Mouse (Mus musculus) forebrain, embryonic 14.5 days (tissue): ENCODE measurements around the gene Dnm2. TPM values are rescaled to one million over a fixed set of nuclear protein-coding genes. Genes with fewer than 3 reads are reported as not detected.
"Not testable (repeated sequence)": the region's sequence is repeated elsewhere in the genome, so short reads cannot be mapped to it uniquely, and the experiment has no call there.

Source experiments
- ATAC-seq: fragments of 200-750 bp; cut with Nextera tagmentation; 2 replicates; pipeline ENCODE4 v1.8.0; 2017; ENCODE audit warnings: mild to moderate bottlenecking, moderate library complexity
- DNase-seq: peaks from one replicate; pipeline ENCODE4 v3.0.0-alpha.2; 2015; ENCODE audit warnings: low spot score
- H3K27ac ChIP-seq: fragments of 300-500 bp; sonication (generic); 2 replicates; pipeline ENCODE4 v1.5.1; 2014; ENCODE audit warnings: low read depth, mild to moderate bottlenecking, control low read depth, low read length, moderate library complexity
- H3K27me3 ChIP-seq: fragments of 300-500 bp; sonication (generic); replicated peaks from 2 replicates; pipeline ENCODE4 v1.6.1; 2014; ENCODE audit warnings: low read length, control low read depth, mixed read lengths; ENCODE audit not compliant: control insufficient read depth, insufficient read depth
- H3K36me3 ChIP-seq: fragments of 300-500 bp; sonication (generic); 2 replicates; pipeline ENCODE4 v1.6.1; 2014; ENCODE audit warnings: low read length, control low read depth; ENCODE audit not compliant: control insufficient read depth, insufficient read depth
- H3K4me1 ChIP-seq: fragments of 300-500 bp; sonication (generic); 2 replicates; pipeline ENCODE4 v1.6.1; 2014; ENCODE audit warnings: antibody characterized with exemption, low read length, control low read depth; ENCODE audit not compliant: control insufficient read depth, insufficient read depth
- H3K4me2 ChIP-seq: fragments of 300-500 bp; sonication (generic); 2 replicates; pipeline ENCODE4 v1.6.1; 2014; ENCODE audit warnings: mild to moderate bottlenecking, control low read depth, low read length
- H3K4me3 ChIP-seq: fragments of 300-500 bp; sonication (generic); 2 replicates; pipeline ENCODE4 v1.5.1; 2014; ENCODE audit warnings: low read depth, low read length, control low read depth
- H3K9ac ChIP-seq: fragments of 300-500 bp; sonication (generic); 2 replicates; pipeline ENCODE4 v1.6.1; 2014; ENCODE audit warnings: mild to moderate bottlenecking, low read length, control low read depth, moderate library complexity
- H3K9me3 ChIP-seq: fragments of 300-500 bp; sonication (generic); replicated peaks from 2 replicates; pipeline ENCODE4 v1.6.1; 2016; ENCODE audit warnings: low read length, control low read depth, mixed read lengths; ENCODE audit not compliant: control insufficient read depth
- WGBS: fragments of 180-500 bp; shearing (Covaris S2); extraction: QIAGEN DNeasy Blood & Tissue Kit; methylation state at CpG from one replicate; pipeline ENCODE4 v1.1.7; 2014; 5-methylcytosine and 5-hydroxymethylcytosine counted together
- polyA plus RNA-seq: library from polyadenylated mRNA; unstranded; fragments of >200 nt; fragmentation: Nextera tagmentation; extraction: Ambion mirVana; gene quantifications from 2 replicates; pipeline ENCODE4 v1.2.1, GENCODE M21; 2014

Dnm2 gene
- polyA plus RNA-seq, 1 experiment from 2014 or later, result 54.2 TPM

- DNase-seq (no peak), ATAC-seq (no peak)
- Histone ChIP-seq H3K4me1 (no peaks in the 10 kb centered on the region), H3K4me3 (no peak overlapping the region), H3K27me3 (no peaks in the 10 kb centered on the region), H3K36me3 (peaks cover 11% of the 10 kb centered on the region; the same call in 1 of the 2 replicates), H3K9ac (no peak overlapping the region), H3K27ac (no peak overlapping the region), H3K9me3 (no peaks in the 10 kb centered on the region), H3K4me2 (no peak overlapping the region)
- WGBS, result 91% methylated on average over 7 of the region's 7 CpGs
These were observed 31.7 kb downstream of the Dnm2 start for GRCm38 (mm10) chr9:21456246-21456929.

DNA sequence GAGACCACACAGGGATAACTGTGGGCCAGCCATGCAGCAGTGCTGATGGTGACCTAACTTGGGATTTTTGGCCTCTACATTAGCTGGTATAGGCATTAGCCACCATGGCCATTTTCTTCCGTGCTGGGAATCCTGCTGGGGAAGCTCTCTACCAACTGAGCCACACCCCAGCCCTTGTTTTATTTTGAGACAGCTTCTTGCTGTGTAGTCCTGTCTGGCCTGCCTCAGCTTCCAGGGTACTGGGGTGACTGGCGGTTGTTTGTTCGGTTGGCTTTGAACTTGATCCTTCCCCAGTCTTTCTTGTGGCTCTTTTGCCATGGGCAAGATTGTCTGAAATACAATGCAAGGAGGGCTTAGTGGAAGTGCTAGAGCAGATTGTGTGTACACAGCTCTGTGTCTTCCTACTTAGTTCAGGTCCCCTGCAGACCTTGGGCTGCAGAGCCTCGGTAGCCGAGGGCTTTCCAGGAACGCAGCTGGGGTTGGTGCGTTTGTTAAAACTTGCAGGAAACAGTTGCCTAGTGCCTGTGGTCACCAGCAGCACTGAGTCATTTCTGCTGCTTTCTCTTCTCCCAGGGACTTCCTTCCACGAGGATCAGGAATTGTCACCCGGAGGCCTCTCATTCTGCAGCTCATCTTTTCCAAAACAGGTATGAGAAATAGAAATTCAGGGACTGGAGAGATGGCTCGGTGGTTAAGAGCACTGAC is 32.4 kb downstream of the Dnm2 start:
- Histone ChIP-seq H3K4me1 (no peaks in the 10 kb centered on the region), H3K27me3 (no peaks in the 10 kb centered on the region), H3K4me3 (no peak overlapping the region), H3K9me3 (no peaks in the 10 kb centered on the region), H3K27ac (no peak overlapping the region), H3K36me3 (peaks cover 11% of the 10 kb centered on the region; the same call in 1 of the 2 replicates), H3K9ac (no peak overlapping the region), H3K4me2 (no peak overlapping the region)
- 85% methylated on average over 10 of the region's 10 CpGs for WGBS
- ATAC-seq (no peak), DNase-seq (no peak)

DNA sequence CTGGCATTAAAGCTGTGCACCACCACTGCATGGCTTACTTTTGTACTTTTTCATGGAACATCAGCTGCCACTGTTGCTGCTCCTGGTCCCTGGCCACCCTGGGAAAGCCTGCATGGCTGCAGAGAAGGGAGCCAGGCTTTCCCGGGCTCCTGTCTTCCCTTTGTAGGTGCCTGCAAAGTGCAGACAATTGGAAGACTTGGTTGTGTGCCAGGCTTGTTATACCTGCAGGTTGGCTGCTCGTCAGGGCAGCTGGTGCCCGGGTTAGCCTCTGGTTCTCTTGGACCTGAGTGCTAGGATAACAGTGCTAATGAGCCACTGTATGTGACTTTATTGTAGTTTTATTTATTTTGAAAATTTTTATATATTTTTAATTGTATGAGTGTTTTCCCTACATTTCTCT is 34.1 kb downstream of the Dnm2 start:
- H3K27me3 ChIP-seq, result no peaks in the 10 kb centered on the region
- no peaks in the 10 kb centered on the region for H3K9me3 ChIP-seq
- ATAC-seq, result no peak
- no peak overlapping the region for H3K4me3 ChIP-seq
- no peak for DNase-seq
- no peak overlapping the region for H3K9ac ChIP-seq
- WGBS, result 55% methylated on average over 3 of the region's 3 CpGs
- H3K4me1 ChIP-seq, result no peaks in the 10 kb centered on the region
- no peak overlapping the region for H3K4me2 ChIP-seq
- H3K27ac ChIP-seq, result no peak overlapping the region
- peaks cover 11% of the 10 kb centered on the region; the same call in 1 of the 2 replicates for H3K36me3 ChIP-seq

DNA sequence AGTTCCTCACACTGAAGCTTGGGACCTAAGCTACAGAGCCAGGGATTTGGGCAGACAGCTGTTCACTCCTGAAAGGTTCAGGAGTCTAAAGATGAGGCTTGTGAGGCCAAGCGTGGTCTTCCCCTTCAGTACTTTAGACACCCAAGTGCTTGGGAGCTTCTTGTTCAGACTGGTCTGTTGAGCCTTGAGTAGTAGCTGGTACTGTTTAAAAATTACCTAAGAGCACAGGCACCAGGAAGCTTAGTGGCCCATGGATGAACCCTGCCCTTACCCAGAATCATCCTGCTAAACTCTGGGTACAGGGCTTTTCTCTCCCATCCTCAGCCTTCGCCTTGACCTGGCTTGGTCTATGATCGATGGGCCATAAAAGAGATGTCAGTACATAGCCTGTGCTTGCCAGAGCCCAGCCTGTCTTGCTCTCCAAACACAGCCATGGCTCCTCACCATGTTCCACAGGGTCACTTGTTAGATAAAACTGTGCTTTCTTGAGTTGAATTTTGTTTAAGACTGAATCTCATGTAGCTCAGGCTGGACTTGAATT is 35.8 kb downstream of the Dnm2 start:
- Histone ChIP-seq H3K9ac (no peak overlapping the region), H3K4me1 (no peaks in the 10 kb centered on the region), H3K4me3 (no peak overlapping the region), H3K9me3 (no peaks in the 10 kb centered on the region), H3K27me3 (no peaks in the 10 kb centered on the region), H3K36me3 (peaks cover 13% of the 10 kb centered on the region; the same call in 1 of the 2 replicates), H3K27ac (no peak overlapping the region), H3K4me2 (no peak overlapping the region)
- ATAC-seq, result no peak
- DNase-seq, result no peak
- 92% methylated on average over 3 of the region's 3 CpGs for WGBS

DNA sequence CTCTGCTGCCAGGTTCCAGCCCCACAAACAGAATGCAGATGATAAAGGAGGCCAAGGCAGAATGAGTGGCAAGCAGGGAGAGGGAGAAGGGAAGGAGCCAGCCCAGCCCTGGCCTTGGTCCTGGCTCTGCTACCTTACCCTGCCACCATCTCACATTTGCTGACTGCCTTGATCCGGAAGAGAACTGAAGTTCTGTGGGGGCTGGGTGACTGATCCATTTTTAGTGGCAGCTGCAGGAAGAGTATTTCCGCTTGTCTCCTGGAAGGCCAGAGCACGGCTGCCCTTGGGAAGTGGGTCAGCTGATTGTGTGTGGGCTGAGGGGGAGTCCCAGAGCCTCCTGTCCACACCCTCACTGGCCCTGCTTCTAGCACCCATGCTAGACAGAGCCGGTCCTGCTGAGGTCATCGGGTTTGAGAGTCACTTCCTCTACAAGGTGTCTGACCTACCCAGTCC is 38.5 kb downstream of the Dnm2 start:
- Histone ChIP-seq H3K36me3 (peaks cover 34% of the 10 kb centered on the region), H3K4me2 (no peak overlapping the region), H3K27ac (0 out of 2 replicates have a peak overlapping the region, but pooled peaks have one; percentile 21), H3K4me3 (no peak overlapping the region), H3K9me3 (no peaks in the 10 kb centered on the region), H3K27me3 (no peaks in the 10 kb centered on the region), H3K4me1 (no peaks in the 10 kb centered on the region), H3K9ac (no peak overlapping the region)
- ATAC-seq (no peak), DNase-seq (no peak)
- 81% methylated on average over 5 of the region's 5 CpGs for WGBS

GRCm38 (mm10) chr9:21463766-21464564 is 39.3 kb downstream of the Dnm2 start:
- 84% methylated on average over 3 of the region's 3 CpGs for WGBS
- DNase-seq (no peak), ATAC-seq (no peak)
- no peak overlapping the region for H3K9ac ChIP-seq
- H3K4me1 ChIP-seq, result no peaks in the 10 kb centered on the region
- no peak overlapping the region for H3K27ac ChIP-seq
- H3K36me3 ChIP-seq, result peaks cover 38% of the 10 kb centered on the region
- no peak overlapping the region for H3K4me2 ChIP-seq
- H3K27me3 ChIP-seq, result no peaks in the 10 kb centered on the region
- H3K4me3 ChIP-seq, result no peak overlapping the region
- no peaks in the 10 kb centered on the region for H3K9me3 ChIP-seq

- H3K9me3 ChIP-seq, H3K4me1 ChIP-seq, DNase-seq, H3K4me2 ChIP-seq, H3K9ac ChIP-seq, H3K27ac ChIP-seq, H3K4me3 ChIP-seq, H3K27me3 ChIP-seq, ATAC-seq: not testable (repeated sequence)
- peaks cover 37% of the 10 kb centered on the region for H3K36me3 ChIP-seq
- WGBS, result 92% methylated on average over 7 of the region's 7 CpGs
These were observed 39.8 kb downstream of the Dnm2 start for GRCm38 (mm10) chr9:21464565-21464928.

GRCm38 (mm10) chr9:21469032-21470024 is 44.6 kb downstream of the Dnm2 start:
- Histone ChIP-seq H3K9me3 (no peaks in the 10 kb centered on the region), H3K9ac (no peak overlapping the region), H3K27me3 (no peaks in the 10 kb centered on the region), H3K36me3 (peaks cover 73% of the 10 kb centered on the region), H3K27ac (no peak overlapping the region), H3K4me1 (no peaks in the 10 kb centered on the region), H3K4me2 (no peak overlapping the region), H3K4me3 (no peak overlapping the region)
- DNase-seq, result peak; percentile 12
- ATAC-seq, result no peak
- WGBS, result 86% methylated on average over 20 of the region's 20 CpGs
